Mouse (Mus musculus): Measurements from ENCODE around the gene Rhoh. TPM values are rescaled to one million over a fixed set of nuclear protein-coding genes. Genes with fewer than 3 reads are reported as not detected.

Gene Rhoh
- polyA plus RNA-seq, 1 experiment from 2014 or later: 0.90 TPM

- ATAC-seq (no peak), DNase-seq (ENCODE audit: low spot score) (no peak)
- Histone ChIP-seq H3K9ac (replicated peaks; ENCODE audit: low read depth) (no peak overlapping the region), H3K27ac (ENCODE audit: low read length) (no peak overlapping the region), H3K4me3 (ENCODE audit: low read depth, low read length) (no peak overlapping the region), H3K36me3 (ENCODE audit: insufficient read depth, low read length) (no peaks in the 10 kb centered on the region), H3K27me3 (replicated peaks; ENCODE audit: insufficient read depth, low read length) (no peaks in the 10 kb centered on the region), H3K9me3 (ENCODE audit: low read length) (0 out of 2 replicates have a peak, but pooled peaks cover 2% of the 10 kb centered on the region), H3K4me2 (replicated peaks; ENCODE audit: low read depth, low read length) (no peak overlapping the region), H3K4me1 (ENCODE audit: insufficient read depth, low read depth, low read length) (no peaks in the 10 kb centered on the region)
- TF ChIP-seq CTCF (IDR thresholded peaks at IDR 0.05): no peak
- TF ChIP-seq EP300 (IDR thresholded peaks at IDR 0.05): no peak
- 88% methylated on average over 10 of the region's 10 CpGs for WGBS
These were observed 40.9 kb downstream of the Rhoh start for GRCm38 (mm10) chr5:65901868-65902418.

- no peak for ATAC-seq
- TF ChIP-seq CTCF (IDR thresholded peaks at IDR 0.05): no peak
- TF ChIP-seq EP300 (IDR thresholded peaks at IDR 0.05): no peak
- Histone ChIP-seq H3K9ac (replicated peaks; ENCODE audit: low read depth) (no peak overlapping the region), H3K4me1 (ENCODE audit: insufficient read depth, low read depth, low read length) (no peaks in the 10 kb centered on the region), H3K9me3 (ENCODE audit: low read length) (0 out of 2 replicates have a peak, but pooled peaks cover 2% of the 10 kb centered on the region), H3K27me3 (replicated peaks; ENCODE audit: insufficient read depth, low read length) (no peaks in the 10 kb centered on the region), H3K4me3 (ENCODE audit: low read depth, low read length) (no peak overlapping the region), H3K4me2 (replicated peaks; ENCODE audit: low read depth, low read length) (no peak overlapping the region), H3K27ac (ENCODE audit: low read length) (no peak overlapping the region), H3K36me3 (ENCODE audit: insufficient read depth, low read length) (no peaks in the 10 kb centered on the region)
- no peak for DNase-seq (ENCODE audit: low spot score)
- 85% methylated on average over 9 of the region's 9 CpGs for WGBS
These were observed 41.8 kb downstream of the Rhoh start for GRCm38 (mm10) chr5:65902811-65903210.

DNA sequence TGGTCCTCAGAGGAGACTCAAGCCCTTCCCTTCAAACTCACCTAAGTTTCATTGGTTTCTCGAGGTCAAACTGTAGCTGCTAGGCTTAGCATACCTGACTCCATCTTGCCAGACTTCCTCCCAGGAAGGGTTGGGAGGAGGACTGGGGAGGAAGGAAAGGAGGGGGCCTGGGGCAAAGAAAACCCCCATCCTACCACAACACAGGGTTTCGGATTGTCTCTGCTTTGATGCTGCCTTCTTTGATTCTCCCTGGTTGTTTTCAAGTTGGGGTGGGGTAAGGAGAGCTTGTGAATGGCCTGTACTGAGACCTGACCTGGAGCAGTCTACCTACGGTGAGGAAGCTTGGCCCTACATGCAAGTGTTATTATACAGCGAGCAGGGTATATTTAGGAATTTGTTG is 43.5 kb downstream of the Rhoh start:
- no peaks in the 10 kb centered on the region for H3K36me3 ChIP-seq (ENCODE audit: insufficient read depth, low read length)
- no peaks in the 10 kb centered on the region for H3K4me1 ChIP-seq (ENCODE audit: insufficient read depth, low read depth, low read length)
- H3K9ac ChIP-seq (replicated peaks; ENCODE audit: low read depth): no peak overlapping the region
- no peaks in the 10 kb centered on the region for H3K27me3 ChIP-seq (replicated peaks; ENCODE audit: insufficient read depth, low read length)
- 90% methylated on average over 4 of the region's 4 CpGs for WGBS
- no peak for TF ChIP-seq CTCF (IDR thresholded peaks at IDR 0.05)
- no peak for TF ChIP-seq EP300 (IDR thresholded peaks at IDR 0.05)
- DNase-seq (ENCODE audit: low spot score): no peak
- H3K9me3 ChIP-seq (ENCODE audit: low read length): 0 out of 2 replicates have a peak, but pooled peaks cover 2% of the 10 kb centered on the region
- ATAC-seq: no peak
- no peak overlapping the region for H3K4me3 ChIP-seq (ENCODE audit: low read depth, low read length)
- no peak overlapping the region for H3K27ac ChIP-seq (ENCODE audit: low read length)
- H3K4me2 ChIP-seq (replicated peaks; ENCODE audit: low read depth, low read length): no peak overlapping the region

- no peaks in the 10 kb centered on the region for H3K9me3 ChIP-seq (ENCODE audit: low read length)
- 32% methylated on average over 2 of the region's 2 CpGs for WGBS
- no peak for TF ChIP-seq EP300 (IDR thresholded peaks at IDR 0.05)
- TF ChIP-seq CTCF (IDR thresholded peaks at IDR 0.05): no peak
- H3K4me3 ChIP-seq (ENCODE audit: low read depth, low read length): no peak overlapping the region
- no peak overlapping the region for H3K4me2 ChIP-seq (replicated peaks; ENCODE audit: low read depth, low read length)
- ATAC-seq (no peak), DNase-seq (ENCODE audit: low spot score) (no peak)
- H3K27ac ChIP-seq (ENCODE audit: low read length): no peak overlapping the region
- no peaks in the 10 kb centered on the region for H3K4me1 ChIP-seq (ENCODE audit: insufficient read depth, low read depth, low read length)
- H3K36me3 ChIP-seq (ENCODE audit: insufficient read depth, low read length): no peaks in the 10 kb centered on the region
- no peaks in the 10 kb centered on the region for H3K27me3 ChIP-seq (replicated peaks; ENCODE audit: insufficient read depth, low read length)
- no peak overlapping the region for H3K9ac ChIP-seq (replicated peaks; ENCODE audit: low read depth)
These were observed 47.7 kb downstream of the Rhoh start for GRCm38 (mm10) chr5:65908751-65909150.

DNA sequence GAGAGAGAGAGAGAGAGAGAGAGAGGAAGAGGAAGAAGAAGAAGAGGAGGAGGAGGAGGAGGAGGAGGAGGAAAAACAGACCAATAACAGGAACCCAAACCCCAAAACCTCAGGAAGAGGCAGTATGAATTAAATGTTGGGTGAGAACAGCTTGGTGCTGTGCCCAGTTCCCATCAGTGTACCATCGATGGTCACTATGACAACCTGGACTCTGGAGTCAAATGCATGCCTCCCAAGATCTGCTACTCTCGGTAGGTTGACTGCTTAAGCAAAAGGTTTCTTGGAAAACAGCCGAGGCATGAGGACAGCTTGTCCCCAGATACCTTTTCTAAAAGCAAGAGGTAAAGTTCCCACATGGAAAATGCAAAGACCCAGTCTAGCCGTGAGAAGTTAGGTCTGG is 48.3 kb downstream of the Rhoh start:
- ATAC-seq (no peak), DNase-seq (ENCODE audit: low spot score) (no peak)
- Histone ChIP-seq H3K4me2 (replicated peaks; ENCODE audit: low read depth, low read length) (no peak overlapping the region), H3K27me3 (replicated peaks; ENCODE audit: insufficient read depth, low read length) (no peaks in the 10 kb centered on the region), H3K4me3 (ENCODE audit: low read depth, low read length) (no peak overlapping the region), H3K27ac (ENCODE audit: low read length) (no peak overlapping the region), H3K4me1 (ENCODE audit: insufficient read depth, low read depth, low read length) (no peaks in the 10 kb centered on the region), H3K9ac (replicated peaks; ENCODE audit: low read depth) (no peak overlapping the region), H3K9me3 (ENCODE audit: low read length) (no peaks in the 10 kb centered on the region), H3K36me3 (ENCODE audit: insufficient read depth, low read length) (no peaks in the 10 kb centered on the region)
- TF ChIP-seq EP300 (IDR thresholded peaks at IDR 0.05) (no peak), CTCF (IDR thresholded peaks at IDR 0.05) (no peak)
- 70% methylated on average over 4 of the region's 4 CpGs for WGBS

GRCm38 (mm10) chr5:65910398-65910797 is 49.4 kb downstream of the Rhoh start:
- DNase-seq (ENCODE audit: low spot score): no peak
- 65% methylated on average over 4 of the region's 4 CpGs for WGBS
- no peak for ATAC-seq
- H3K27me3 ChIP-seq (replicated peaks; ENCODE audit: insufficient read depth, low read length): no peaks in the 10 kb centered on the region
- no peaks in the 10 kb centered on the region for H3K36me3 ChIP-seq (ENCODE audit: insufficient read depth, low read length)
- no peaks in the 10 kb centered on the region for H3K9me3 ChIP-seq (ENCODE audit: low read length)
- no peak overlapping the region for H3K4me3 ChIP-seq (ENCODE audit: low read depth, low read length)
- H3K4me1 ChIP-seq (ENCODE audit: insufficient read depth, low read depth, low read length): no peaks in the 10 kb centered on the region
- H3K9ac ChIP-seq (replicated peaks; ENCODE audit: low read depth): no peak overlapping the region
- no peak for TF ChIP-seq CTCF (IDR thresholded peaks at IDR 0.05)
- TF ChIP-seq EP300 (IDR thresholded peaks at IDR 0.05): no peak
- no peak overlapping the region for H3K27ac ChIP-seq (ENCODE audit: low read length)
- no peak overlapping the region for H3K4me2 ChIP-seq (replicated peaks; ENCODE audit: low read depth, low read length)

- Histone ChIP-seq H3K4me2 (replicated peaks; ENCODE audit: low read depth, low read length) (no peak overlapping the region), H3K9ac (replicated peaks; ENCODE audit: low read depth) (no peak overlapping the region), H3K36me3 (ENCODE audit: insufficient read depth, low read length) (no peaks in the 10 kb centered on the region), H3K27ac (ENCODE audit: low read length) (no peak overlapping the region), H3K4me3 (ENCODE audit: low read depth, low read length) (no peak overlapping the region), H3K4me1 (ENCODE audit: insufficient read depth, low read depth, low read length) (no peaks in the 10 kb centered on the region), H3K9me3 (ENCODE audit: low read length) (no peaks in the 10 kb centered on the region), H3K27me3 (replicated peaks; ENCODE audit: insufficient read depth, low read length) (no peaks in the 10 kb centered on the region)
- no peak for TF ChIP-seq CTCF (IDR thresholded peaks at IDR 0.05)
- TF ChIP-seq EP300 (IDR thresholded peaks at IDR 0.05): no peak
- no peak for DNase-seq (ENCODE audit: low spot score)
- WGBS: 52% methylated on average over 7 of the region's 7 CpGs
- ATAC-seq: no peak
These were observed 50.7 kb downstream of the Rhoh start for GRCm38 (mm10) chr5:65911676-65912075.

Data from lung, postnatal 0 days (tissue).